9 mouse cellular contexts compared by ENCODE assay signal in genomic region chr9:108450292-108451169, GRCm38 (mm10). TPM values are rescaled to one million over a fixed set of nuclear protein-coding genes. Genes with fewer than 3 reads are reported as not detected.
DNase-seq lines count a peak whose midpoint lies in the region; ATAC-seq and TF ChIP-seq lines count a peak whose summit lies in the region.
"Had no signal": no experiment of that assay in that cellular context is flagged by ENCODE, and none has a peak within 500 bp of the region (broad histone marks: within the 10 kb centered on the region; RNA-seq: fewer than 3 reads in every experiment).

No protein-coding gene starts in this region.

- TF ChIP-seq EP300 in liver, embryonic 14.5 days (IDR thresholded peaks at IDR 0.05; ENCODE audit: low read depth), result no peak

- ATAC-seq in kidney, embryonic 14.5 days (ENCODE audit: low FRiP score, low TSS enrichment), result peak; percentile 21; the same call in 1 of the 2 replicates
- peak; percentile 58 for ATAC-seq in embryonic facial prominence, embryonic 14.5 days (ENCODE audit: low read depth)
- ATAC-seq in hindbrain, embryonic 15.5 days (ENCODE audit: low FRiP score, low read depth), result peak; percentile 19
- 0 out of 2 replicates have a peak, but pooled peaks have one; percentile 1 for ATAC-seq in liver, embryonic 14.5 days (ENCODE audit: insufficient read depth)
- peak; percentile 17 for ATAC-seq in neural tube, embryonic 15.5 days (ENCODE audit: low FRiP score)
- ATAC-seq: Patski had no signal

- no peaks in the 10 kb centered on the region for H3K9me3 ChIP-seq in kidney, embryonic 14.5 days (ENCODE audit: control insufficient read depth, low read length)
- no peaks in the 10 kb centered on the region for H3K9me3 ChIP-seq in embryonic facial prominence, embryonic 14.5 days (ENCODE audit: control insufficient read depth, low read length)
- no peaks in the 10 kb centered on the region for H3K9me3 ChIP-seq in hindbrain, embryonic 15.5 days
- no peaks in the 10 kb centered on the region for H3K9me3 ChIP-seq in liver, embryonic 14.5 days (ENCODE audit: control insufficient read depth, low read length)
- no peaks in the 10 kb centered on the region for H3K9me3 ChIP-seq in neural tube, embryonic 15.5 days (replicated peaks)

- peaks cover 20% of the 10 kb centered on the region; the same call in 1 of the 2 replicates for H3K4me1 ChIP-seq in kidney, embryonic 14.5 days (ENCODE audit: control insufficient read depth, insufficient read depth, low read length)
- peaks cover 36% of the 10 kb centered on the region for H3K4me1 ChIP-seq in embryonic facial prominence, embryonic 14.5 days (ENCODE audit: control insufficient read depth, insufficient read depth, low read length)
- H3K4me1 ChIP-seq in hindbrain, embryonic 15.5 days (replicated peaks), result peaks cover 46% of the 10 kb centered on the region
- peaks cover 27 to 30% of the 10 kb centered on the region in 2 experiments for H3K4me1 ChIP-seq in liver, embryonic 14.5 days (replicated peaks; ENCODE audit: control insufficient read depth in 2 of 2, insufficient read depth in 2 of 2, low read length in 1 of 2)
- H3K4me1 ChIP-seq in neural tube, embryonic 15.5 days, result peaks cover 50% of the 10 kb centered on the region

- H3K9ac ChIP-seq in kidney, embryonic 14.5 days (ENCODE audit: low read depth, low read length), result no peak overlapping the region
- peak overlapping the region; percentile 41; the same call in 1 of the 2 replicates for H3K9ac ChIP-seq in embryonic facial prominence, embryonic 14.5 days (ENCODE audit: low read depth, low read length)
- peak overlapping the region; percentile 24; the same call in 1 of the 2 replicates for H3K9ac ChIP-seq in hindbrain, embryonic 15.5 days
- peak overlapping the region; percentile 21; the same call in 1 of the 2 replicates for H3K9ac ChIP-seq in liver, embryonic 14.5 days (replicated peaks)
- H3K9ac ChIP-seq in neural tube, embryonic 15.5 days (replicated peaks), result 0 out of 2 replicates have a peak overlapping the region, but pooled peaks have one; percentile 90

- peaks cover 6% of the 10 kb centered on the region for H3K36me3 ChIP-seq in kidney, embryonic 14.5 days (ENCODE audit: control insufficient read depth, insufficient read depth, low read length)
- H3K36me3 ChIP-seq in embryonic facial prominence, embryonic 14.5 days (ENCODE audit: control insufficient read depth, insufficient read depth, low read length), result peaks cover 16% of the 10 kb centered on the region
- peaks cover 11% of the 10 kb centered on the region for H3K36me3 ChIP-seq in hindbrain, embryonic 15.5 days
- H3K36me3 ChIP-seq in liver, embryonic 14.5 days (replicated peaks; ENCODE audit: control insufficient read depth, insufficient read depth, low read depth), result no peaks in the 10 kb centered on the region
- H3K36me3 ChIP-seq in neural tube, embryonic 15.5 days, result peaks cover 18% of the 10 kb centered on the region

- 72% methylated on average over 21 of the region's 21 CpGs for WGBS in kidney, embryonic 14.5 days
- 59% methylated on average over 18 of the region's 21 CpGs for WGBS in embryonic facial prominence, embryonic 14.5 days
- 48% methylated on average over 21 of the region's 21 CpGs for WGBS in hindbrain, embryonic 15.5 days
- WGBS in liver, embryonic 14.5 days (ENCODE audit: insufficient replicate concordance), result 54% methylated on average over 21 of the region's 21 CpGs
- 48% methylated on average over 21 of the region's 21 CpGs for WGBS in neural tube, embryonic 15.5 days

- H3K27me3 ChIP-seq in kidney, embryonic 14.5 days (ENCODE audit: control insufficient read depth, insufficient read depth, low read length), result no peaks in the 10 kb centered on the region
- H3K27me3 ChIP-seq in embryonic facial prominence, embryonic 14.5 days (replicated peaks; ENCODE audit: control insufficient read depth, insufficient read depth, low read length), result no peaks in the 10 kb centered on the region
- H3K27me3 ChIP-seq in hindbrain, embryonic 15.5 days, result no peaks in the 10 kb centered on the region
- H3K27me3 ChIP-seq in liver, embryonic 14.5 days (ENCODE audit: control insufficient read depth, insufficient read depth, low read length), result no peaks in the 10 kb centered on the region
- no peaks in the 10 kb centered on the region for H3K27me3 ChIP-seq in neural tube, embryonic 15.5 days (replicated peaks)
- H3K27me3 ChIP-seq: Patski had no signal

- DNase-seq in kidney, adult 11 months, result no peak
- DNase-seq in embryonic facial prominence, embryonic 14.5 days (ENCODE audit: low spot score), result peak; percentile 90
- DNase-seq in liver, embryonic 14.5 days (ENCODE audit: low read depth in 3 of 3, low spot score in 3 of 3), result no peak
- DNase-seq in gastrocnemius, adult 18-20 months (ENCODE audit: low spot score), result no peak
- no peak for DNase-seq in adrenal gland, adult 8-10 months

- H3K27ac ChIP-seq in kidney, embryonic 14.5 days (ENCODE audit: low read depth, low read length), result peak overlapping the region; percentile 59; the same call in 1 of the 2 replicates
- peak overlapping the region; percentile 52 for H3K27ac ChIP-seq in embryonic facial prominence, embryonic 14.5 days (replicated peaks; ENCODE audit: low read depth, low read length)
- peak overlapping the region; percentile 84 for H3K27ac ChIP-seq in hindbrain, embryonic 15.5 days (replicated peaks)
- H3K27ac ChIP-seq in liver, embryonic 14.5 days, result peak overlapping the region; percentile 8; the same call in 1 of the 2 replicates
- peak overlapping the region; percentile 87 for H3K27ac ChIP-seq in neural tube, embryonic 15.5 days (replicated peaks)

- peak overlapping the region; percentile 17; the same call in 1 of the 2 replicates for H3K4me2 ChIP-seq in kidney, embryonic 14.5 days (replicated peaks; ENCODE audit: low read depth, low read length)
- peak overlapping the region; percentile 78 for H3K4me2 ChIP-seq in embryonic facial prominence, embryonic 14.5 days (ENCODE audit: low read depth, low read length)
- peak overlapping the region; percentile 82 for H3K4me2 ChIP-seq in hindbrain, embryonic 15.5 days
- H3K4me2 ChIP-seq in liver, embryonic 14.5 days (ENCODE audit: low read depth), result peak overlapping the region; percentile 98
- H3K4me2 ChIP-seq in neural tube, embryonic 15.5 days, result peak overlapping the region; percentile 83

- H3K4me3 ChIP-seq in kidney, embryonic 14.5 days (ENCODE audit: low read length), result no peak overlapping the region
- H3K4me3 ChIP-seq in embryonic facial prominence, embryonic 14.5 days (ENCODE audit: low read depth, low read length), result peak overlapping the region; percentile 60; the same call in 1 of the 2 replicates
- H3K4me3 ChIP-seq in hindbrain, embryonic 15.5 days, result peak overlapping the region; percentile 72
- peak overlapping the region; percentile 36 to 71 for H3K4me3 ChIP-seq in liver, embryonic 14.5 days (ENCODE audit: insufficient read depth in 1 of 2, low read depth in 2 of 2, low read length in 2 of 2)
- peak overlapping the region; percentile 74 for H3K4me3 ChIP-seq in neural tube, embryonic 15.5 days (replicated peaks)

- TF ChIP-seq CTCF in liver, embryonic 14.5 days (IDR thresholded peaks at IDR 0.05; ENCODE audit: low read depth), result no peak

RNA-seq across cellular contexts. Expression of gene Ccdc71, which starts 9.8 kb away (rescaled TPM):
- 50.7 and 54.7 TPM in 2 replicates for polyA plus RNA-seq in kidney, embryonic 14.5 days (2014; fragmentation: Nextera tagmentation; extraction: Ambion mirVana)
- 42.0 and 42.2 TPM in 2 replicates for polyA plus RNA-seq in embryonic facial prominence, embryonic 14.5 days (2014; fragmentation: Nextera tagmentation; extraction: Ambion mirVana)
- 57.5 and 63.4 TPM in 2 replicates for polyA plus RNA-seq in hindbrain, embryonic 15.5 days (2015; fragmentation: Nextera tagmentation; extraction: Ambion mirVana)
- polyA plus RNA-seq in liver, embryonic 14.5 days (2012; rRNA removed), result 8.6 and 9.7 TPM in 2 replicates
- polyA plus RNA-seq in liver, embryonic 14.5 days (2014; fragmentation: Nextera tagmentation; extraction: Ambion mirVana), result 14.5 and 15.6 TPM in 2 replicates
- 53.7 and 64.4 TPM in 2 replicates for polyA plus RNA-seq in neural tube, embryonic 15.5 days (2015; fragmentation: Nextera tagmentation; extraction: Ambion mirVana)
- 10 to 100 TPM; 14.4 to 15.2 TPM for total RNA-seq in gastrocnemius, adult 18-20 months (2021)
- 10 to 100 TPM; 46.6 to 56.5 (median 52.7) TPM for total RNA-seq in adrenal gland, adult 8-10 months (2022)

RNA-seq across cellular contexts. Expression of gene Klhdc8b, which starts 10.8 kb away (rescaled TPM):
- polyA plus RNA-seq in kidney, embryonic 14.5 days (2014; fragmentation: Nextera tagmentation; extraction: Ambion mirVana), result 21.6 and 22.9 TPM in 2 replicates
- polyA plus RNA-seq in embryonic facial prominence, embryonic 14.5 days (2014; fragmentation: Nextera tagmentation; extraction: Ambion mirVana), result 23.7 and 27.6 TPM in 2 replicates
- 67.5 and 70.8 TPM in 2 replicates for polyA plus RNA-seq in hindbrain, embryonic 15.5 days (2015; fragmentation: Nextera tagmentation; extraction: Ambion mirVana)
- polyA plus RNA-seq in liver, embryonic 14.5 days (2012; rRNA removed), result 13.1 and 16.5 TPM in 2 replicates
- 6.9 and 9.5 TPM in 2 replicates for polyA plus RNA-seq in liver, embryonic 14.5 days (2014; fragmentation: Nextera tagmentation; extraction: Ambion mirVana)
- 58.4 and 59.8 TPM in 2 replicates for polyA plus RNA-seq in neural tube, embryonic 15.5 days (2015; fragmentation: Nextera tagmentation; extraction: Ambion mirVana)
- 1 to 10 TPM; 1.8 to 2.2 TPM for total RNA-seq in gastrocnemius, adult 18-20 months (2021)
- 10 to 100 TPM; 19.7 to 48.3 (median 33.1) TPM for total RNA-seq in adrenal gland, adult 8-10 months (2022)

RNA-seq across cellular contexts. Expression of gene BC048562, which starts 14.2 kb away (rescaled TPM):
- polyA plus RNA-seq in kidney, embryonic 14.5 days (2014; fragmentation: Nextera tagmentation; extraction: Ambion mirVana), result not detected in 2 replicates
- not detected in 2 replicates for polyA plus RNA-seq in embryonic facial prominence, embryonic 14.5 days (2014; fragmentation: Nextera tagmentation; extraction: Ambion mirVana)
- polyA plus RNA-seq in hindbrain, embryonic 15.5 days (2015; fragmentation: Nextera tagmentation; extraction: Ambion mirVana), result not detected in 2 replicates
- not detected in 2 replicates for polyA plus RNA-seq in liver, embryonic 14.5 days (2012; rRNA removed)
- polyA plus RNA-seq in liver, embryonic 14.5 days (2014; fragmentation: Nextera tagmentation; extraction: Ambion mirVana), result not detected in 2 replicates
- polyA plus RNA-seq in neural tube, embryonic 15.5 days (2015; fragmentation: Nextera tagmentation; extraction: Ambion mirVana), result not detected in 2 replicates
- not detected for total RNA-seq in gastrocnemius, adult 18-20 months (2021)
- total RNA-seq in adrenal gland, adult 8-10 months (2022), result not detected
- polyA plus RNA-seq: Patski had no signal

RNA-seq across cellular contexts. Expression of gene Ccdc36, which starts 22.2 kb away (rescaled TPM):
- 1.8 and 2.9 TPM in 2 replicates for polyA plus RNA-seq in kidney, embryonic 14.5 days (2014; fragmentation: Nextera tagmentation; extraction: Ambion mirVana)
- 1.1 and 1.5 TPM in 2 replicates for polyA plus RNA-seq in embryonic facial prominence, embryonic 14.5 days (2014; fragmentation: Nextera tagmentation; extraction: Ambion mirVana)
- polyA plus RNA-seq in hindbrain, embryonic 15.5 days (2015; fragmentation: Nextera tagmentation; extraction: Ambion mirVana), result 1.6 and 2.5 TPM in 2 replicates
- polyA plus RNA-seq in liver, embryonic 14.5 days (2012; rRNA removed), result 0.12 and 0.20 TPM in 2 replicates
- 0.24 and 0.27 TPM in 2 replicates for polyA plus RNA-seq in liver, embryonic 14.5 days (2014; fragmentation: Nextera tagmentation; extraction: Ambion mirVana)
- polyA plus RNA-seq in neural tube, embryonic 15.5 days (2015; fragmentation: Nextera tagmentation; extraction: Ambion mirVana), result 1.3 and 1.7 TPM in 2 replicates
- not detected for total RNA-seq in gastrocnemius, adult 18-20 months (2021)
- total RNA-seq in adrenal gland, adult 8-10 months (2022), result under 1 TPM in 1 of 4 experiments, not detected in 3; 0.10 TPM
- polyA plus RNA-seq: Patski had no signal

RNA-seq across cellular contexts. Expression of gene Lamb2, which starts 29.0 kb away (rescaled TPM):
- 21.5 and 31.9 TPM in 2 replicates for polyA plus RNA-seq in kidney, embryonic 14.5 days (2014; fragmentation: Nextera tagmentation; extraction: Ambion mirVana)
- 63.8 and 67.2 TPM in 2 replicates for polyA plus RNA-seq in embryonic facial prominence, embryonic 14.5 days (2014; fragmentation: Nextera tagmentation; extraction: Ambion mirVana)
- polyA plus RNA-seq in hindbrain, embryonic 15.5 days (2015; fragmentation: Nextera tagmentation; extraction: Ambion mirVana), result 24.1 and 25.1 TPM in 2 replicates
- 8.3 and 9.1 TPM in 2 replicates for polyA plus RNA-seq in liver, embryonic 14.5 days (2012; rRNA removed)
- 4.3 and 5.8 TPM in 2 replicates for polyA plus RNA-seq in liver, embryonic 14.5 days (2014; fragmentation: Nextera tagmentation; extraction: Ambion mirVana)
- polyA plus RNA-seq in neural tube, embryonic 15.5 days (2015; fragmentation: Nextera tagmentation; extraction: Ambion mirVana), result 17.5 and 18.8 TPM in 2 replicates
- total RNA-seq in gastrocnemius, adult 18-20 months (2021), result 100 to 1,000 TPM; 117 to 126 TPM
- 100 to 1,000 TPM; 117 to 175 (median 152) TPM for total RNA-seq in adrenal gland, adult 8-10 months (2022)

Comparison
In these comparisons a context has a peak if more than half of its experiments do, and no peak if none do; other contexts are left out.
1. ATAC-seq: peak in every context shown above with its lines; median percentile 58 in embryonic facial prominence, embryonic 14.5 days; 21 in kidney, embryonic 14.5 days; 19 in hindbrain, embryonic 15.5 days; 17 in neural tube, embryonic 15.5 days; 1 in liver, embryonic 14.5 days.
2. H3K27ac ChIP-seq: peak in every context shown above with its lines; median percentile 87 in neural tube, embryonic 15.5 days; 84 in hindbrain, embryonic 15.5 days; 59 in kidney, embryonic 14.5 days; 52 in embryonic facial prominence, embryonic 14.5 days; 8 in liver, embryonic 14.5 days.
3. H3K4me2 ChIP-seq: peak in every context shown above with its lines; median percentile 98 in liver, embryonic 14.5 days; 83 in neural tube, embryonic 15.5 days; 82 in hindbrain, embryonic 15.5 days; 78 in embryonic facial prominence, embryonic 14.5 days; 17 in kidney, embryonic 14.5 days.